Mouse (Mus musculus) C2C12 (cell line): ENCODE data around the gene Arl15. TPM values are rescaled to one million over a fixed set of nuclear protein-coding genes. Genes with fewer than 3 reads are reported as not detected.

Source experiments
- H3K27me3 ChIP-seq: one replicate; pipeline ENCODE4 v1.6.1; 2011; ENCODE audit not compliant: control insufficient read depth, insufficient read depth, insufficient read length
- H3K36me3 ChIP-seq: one replicate; pipeline ENCODE4 v1.6.1; 2011; ENCODE audit not compliant: control insufficient read depth, insufficient read depth
- H3K4me3 ChIP-seq: one replicate; pipeline ENCODE4 v1.5.1; 2011; ENCODE audit warnings: mild to moderate bottlenecking, control low read depth; ENCODE audit not compliant: poor library complexity, insufficient read depth, severe bottlenecking
- H3K79me2 ChIP-seq: one replicate; pipeline ENCODE4 v1.6.1; 2011; ENCODE audit not compliant: control insufficient read depth, insufficient read depth
- H3K79me3 ChIP-seq: one replicate; pipeline ENCODE4 v1.6.1; 2011; ENCODE audit warnings: low read depth, control low read depth
- H3ac ChIP-seq: one replicate; pipeline ENCODE3; 2011; ENCODE audit warnings: low read depth; ENCODE audit not compliant: control insufficient read depth, insufficient read length
- CEBPB ChIP-seq: IDR thresholded peaks from one replicate; pipeline ENCODE4 v1.6.1; 2011; ENCODE audit warnings: low read depth, mild to moderate bottlenecking, control low read depth, moderate library complexity
- CTCF ChIP-seq: IDR thresholded peaks from one replicate; pipeline ENCODE4 v1.5.1; 2011; ENCODE audit not compliant: control insufficient read depth, insufficient read depth, insufficient read length
- FOSL1 ChIP-seq: IDR thresholded peaks from one replicate; pipeline ENCODE4 v1.8.0; 2011; ENCODE audit warnings: mild to moderate bottlenecking, low read length; ENCODE audit not compliant: poor library complexity, insufficient read depth, severe bottlenecking
- MAX ChIP-seq: IDR thresholded peaks from one replicate; pipeline ENCODE4 v1.6.1; 2011; ENCODE audit warnings: mild to moderate bottlenecking, control low read depth
- MYOD1 ChIP-seq: IDR thresholded peaks from one replicate; pipeline ENCODE4 v1.6.1; 2011; ENCODE audit warnings: low read depth; ENCODE audit not compliant: control insufficient read depth, insufficient read length
- MYOG ChIP-seq: IDR thresholded peaks from one replicate; pipeline ENCODE4 v1.6.1; 2011; ENCODE audit not compliant: control insufficient read depth, insufficient read length; ENCODE audit errors: extremely low read depth
- USF1 ChIP-seq: IDR thresholded peaks from one replicate; pipeline ENCODE4 v1.6.1; 2011; ENCODE audit warnings: low read depth, mild to moderate bottlenecking, control low read depth, moderate library complexity
- polyA plus RNA-seq: library from polyadenylated mRNA; unstranded; fragments of >200 nt; fragmentation: generic; extraction: Trizol; gene quantifications from one replicate; pipeline ENCODE4 v1.2.1, GENCODE M21; 2012; ENCODE audit warnings: missing spikeins

Arl15 gene
- polyA plus RNA-seq, 1 experiment = 3.5 TPM

- H3K79me2 ChIP-seq = no peaks in the 10 kb centered on the region
- no peak overlapping the region for H3ac ChIP-seq
- H3K36me3 ChIP-seq = no peaks in the 10 kb centered on the region
- no peaks in the 10 kb centered on the region for H3K27me3 ChIP-seq
- TF ChIP-seq MYOG (no peak), MAX (no peak), MYOD1 (no peak), FOSL1 (no peak), CEBPB (no peak), CTCF (no peak), USF1 (no peak)
- H3K79me3 ChIP-seq = peaks cover 4% of the 10 kb centered on the region
- H3K4me3 ChIP-seq = no peak overlapping the region
Measured at GRCm38 (mm10) chr13:113871853-113872252, 77.5 kb downstream of the Arl15 start.

GRCm38 (mm10) chr13:113875724-113876123 is 81.4 kb downstream of the Arl15 start:
- Histone ChIP-seq H3K27me3 (no peaks in the 10 kb centered on the region), H3ac (no peak overlapping the region), H3K4me3 (no peak overlapping the region), H3K79me3 (no peaks in the 10 kb centered on the region), H3K79me2 (no peaks in the 10 kb centered on the region), H3K36me3 (no peaks in the 10 kb centered on the region)
- TF ChIP-seq CEBPB = no peak
- TF ChIP-seq MYOG = no peak

- Histone ChIP-seq H3K27me3 (no peaks in the 10 kb centered on the region), H3K4me3 (no peak overlapping the region), H3K79me3 (no peaks in the 10 kb centered on the region), H3K36me3 (no peaks in the 10 kb centered on the region), H3ac (no peak overlapping the region), H3K79me2 (no peaks in the 10 kb centered on the region)
- TF ChIP-seq MYOG (no peak), CTCF (peak; percentile 74), FOSL1 (no peak), MYOD1 (no peak)
Measured at GRCm38 (mm10) chr13:113877420-113877819, 83.1 kb downstream of the Arl15 start.

GRCm38 (mm10) chr13:113878571-113878970 is 84.3 kb downstream of the Arl15 start:
- Histone ChIP-seq H3K79me2 (no peaks in the 10 kb centered on the region), H3K27me3 (no peaks in the 10 kb centered on the region)
- no peak for TF ChIP-seq CEBPB
- TF ChIP-seq MYOG = no peak
- TF ChIP-seq USF1 = no peak
- no peak for TF ChIP-seq CTCF
- no peak for TF ChIP-seq MYOD1
- no peak for TF ChIP-seq MAX
- no peak for TF ChIP-seq FOSL1

GRCm38 (mm10) chr13:113879651-113880327 is 85.5 kb downstream of the Arl15 start:
- Histone ChIP-seq H3K79me3 (no peaks in the 10 kb centered on the region), H3K4me3 (no peak overlapping the region), H3ac (no peak overlapping the region), H3K27me3 (no peaks in the 10 kb centered on the region), H3K79me2 (no peaks in the 10 kb centered on the region), H3K36me3 (no peaks in the 10 kb centered on the region)
- TF ChIP-seq CEBPB (no peak), FOSL1 (no peak), MAX (no peak), USF1 (no peak), CTCF (no peak), MYOG (no peak)

More at GRCm38 (mm10) chr13:113878571-113878970, 84.3 kb downstream of the Arl15 start:
- no peaks in the 10 kb centered on the region for H3K79me3 ChIP-seq
- H3K36me3 ChIP-seq = no peaks in the 10 kb centered on the region
- no peak overlapping the region for H3ac ChIP-seq
- H3K4me3 ChIP-seq = no peak overlapping the region

GRCm38 (mm10) chr13:113880564-113881171 is 86.4 kb downstream of the Arl15 start:
- H3K27me3 ChIP-seq = no peaks in the 10 kb centered on the region
- H3K4me3 ChIP-seq = no peak overlapping the region

More at GRCm38 (mm10) chr13:113880564-113881171, 86.4 kb downstream of the Arl15 start:
- Histone ChIP-seq H3ac (no peak overlapping the region), H3K36me3 (no peaks in the 10 kb centered on the region), H3K79me3 (no peaks in the 10 kb centered on the region), H3K79me2 (no peaks in the 10 kb centered on the region)
- TF ChIP-seq MAX = no peak
